Mouse (Mus musculus): ENCODE data around the gene Cit. TPM values are rescaled to one million over a fixed set of nuclear protein-coding genes. Genes with fewer than 3 reads are reported as not detected.

Gene Cit
- polyA plus RNA-seq, 1 experiment from 2014 or later: 21.1 TPM

DNA sequence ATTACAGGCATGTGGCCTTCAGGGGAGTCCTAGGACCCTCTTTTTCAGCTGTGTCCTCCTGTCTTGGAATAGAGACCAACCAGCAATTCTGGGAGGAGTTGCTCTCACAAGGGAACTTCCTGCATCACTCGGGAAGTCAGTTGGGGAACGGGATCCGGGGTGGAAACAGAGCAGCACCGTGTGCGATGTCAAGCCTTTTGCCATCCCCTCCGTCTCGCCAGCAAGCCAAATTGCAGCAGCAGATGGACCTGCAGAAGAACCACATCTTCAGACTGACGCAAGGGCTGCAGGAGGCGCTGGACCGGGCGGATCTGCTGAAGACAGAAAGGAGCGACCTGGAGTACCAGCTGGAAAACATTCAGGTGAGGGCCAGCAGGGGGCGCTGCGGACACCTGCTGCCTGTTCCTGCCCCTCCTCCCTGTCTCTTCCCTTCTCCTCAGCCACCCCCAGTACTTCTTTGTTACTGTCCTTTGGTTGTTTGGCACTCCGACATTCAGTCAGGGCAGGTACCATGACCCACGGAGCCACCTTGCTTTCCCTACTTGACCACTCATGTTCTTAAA lies 134.1 kb downstream of the Cit start:
- no peak for ATAC-seq
- Histone ChIP-seq H3K4me2 (replicated peaks) (no peak overlapping the region), H3K4me1 (replicated peaks) (0 out of 2 replicates have a peak, but pooled peaks cover 5% of the 10 kb centered on the region), H3K9ac (replicated peaks) (no peak overlapping the region), H3K36me3 (peaks cover 26% of the 10 kb centered on the region; the same call in 1 of the 2 replicates), H3K4me3 (replicated peaks) (no peak overlapping the region), H3K27ac (peak overlapping the region; percentile 7; the same call in 1 of the 2 replicates), H3K27me3 (no peaks in the 10 kb centered on the region), H3K9me3 (no peaks in the 10 kb centered on the region)
- 58% methylated on average over 16 of the region's 16 CpGs for WGBS

DNA sequence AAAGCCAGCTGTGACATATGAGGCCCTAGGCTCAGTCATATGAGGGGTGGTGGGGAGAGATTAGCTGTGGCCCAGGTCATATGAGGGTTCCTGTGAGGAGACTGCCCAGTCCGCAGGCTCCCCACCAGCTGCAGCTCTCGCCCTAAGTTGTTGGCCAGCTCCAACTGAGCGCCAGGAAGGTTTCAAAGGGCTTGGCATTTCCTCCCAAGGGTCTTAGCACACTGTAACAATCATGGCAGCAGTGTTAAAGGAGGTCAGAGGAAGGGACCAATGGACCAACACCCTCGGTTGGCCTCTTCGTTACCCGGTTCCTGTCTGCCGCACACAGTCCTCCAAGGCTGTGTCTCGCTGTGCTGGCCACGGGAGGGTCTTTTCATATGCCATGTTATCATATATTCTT lies 135.5 kb downstream of the Cit start:
- 0 out of 2 replicates have a peak, but pooled peaks cover 5% of the 10 kb centered on the region for H3K4me1 ChIP-seq (replicated peaks)
- WGBS: 88% methylated on average over 9 of the region's 9 CpGs
- no peak overlapping the region for H3K4me3 ChIP-seq (replicated peaks)
- ATAC-seq: no peak
- H3K36me3 ChIP-seq: peaks cover 27% of the 10 kb centered on the region
- H3K9ac ChIP-seq (replicated peaks): no peak overlapping the region
- no peak overlapping the region for H3K4me2 ChIP-seq (replicated peaks)
- H3K9me3 ChIP-seq: no peaks in the 10 kb centered on the region
- no peak overlapping the region for H3K27ac ChIP-seq
- no peaks in the 10 kb centered on the region for H3K27me3 ChIP-seq

- H3K27ac ChIP-seq: no peak overlapping the region
- WGBS: 80% methylated on average over 7 of the region's 7 CpGs
- H3K4me1 ChIP-seq (replicated peaks): 0 out of 2 replicates have a peak, but pooled peaks cover 5% of the 10 kb centered on the region
- no peak overlapping the region for H3K4me3 ChIP-seq (replicated peaks)
- H3K9ac ChIP-seq (replicated peaks): no peak overlapping the region
- peaks cover 41% of the 10 kb centered on the region for H3K36me3 ChIP-seq
- no peaks in the 10 kb centered on the region for H3K27me3 ChIP-seq
- no peaks in the 10 kb centered on the region for H3K9me3 ChIP-seq
- no peak for ATAC-seq
- no peak overlapping the region for H3K4me2 ChIP-seq (replicated peaks)
Measured at GRCm38 (mm10) chr5:115982671-115983373, 137.7 kb downstream of the Cit start.

DNA sequence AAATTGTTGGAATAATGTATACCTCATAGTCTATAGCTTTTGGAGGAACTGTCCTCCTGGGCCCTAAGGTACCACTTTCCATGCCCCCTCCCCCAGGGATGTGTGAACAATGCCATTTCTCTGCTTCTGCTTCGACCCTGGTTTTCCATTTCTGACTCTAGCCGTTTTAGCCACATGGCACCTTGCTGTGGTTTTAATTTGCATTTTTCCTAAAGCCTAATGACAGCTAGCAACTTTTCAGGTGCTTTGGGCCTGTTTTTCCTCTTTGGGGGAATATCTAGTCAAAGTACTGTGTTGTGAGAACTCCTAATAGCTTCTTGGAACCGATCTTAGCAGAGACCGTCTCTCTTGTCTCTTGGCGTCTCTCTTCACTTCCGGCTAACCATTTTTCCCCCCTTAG lies 139.3 kb downstream of the Cit start:
- Histone ChIP-seq H3K4me1 (replicated peaks) (no peaks in the 10 kb centered on the region), H3K9ac (replicated peaks) (no peak overlapping the region), H3K36me3 (peaks cover 56% of the 10 kb centered on the region), H3K4me3 (replicated peaks) (no peak overlapping the region), H3K27me3 (no peaks in the 10 kb centered on the region), H3K4me2 (replicated peaks) (no peak overlapping the region), H3K27ac (no peak overlapping the region), H3K9me3 (no peaks in the 10 kb centered on the region)
- 95% methylated on average over 6 of the region's 6 CpGs for WGBS
- no peak for ATAC-seq

- 98% methylated on average over 11 of the region's 11 CpGs for WGBS
Measured at GRCm38 (mm10) chr5:115985101-115985500, 140.0 kb downstream of the Cit start.

GRCm38 (mm10) chr5:115987284-115987683 lies 142.2 kb downstream of the Cit start:
- Histone ChIP-seq H3K27me3 (no peaks in the 10 kb centered on the region), H3K27ac (no peak overlapping the region; the same call in 1 of the 2 replicates), H3K9me3 (0 out of 2 replicates have a peak, but pooled peaks cover 4% of the 10 kb centered on the region), H3K36me3 (peaks cover 80% of the 10 kb centered on the region), H3K4me3 (replicated peaks) (no peak overlapping the region), H3K4me1 (replicated peaks) (no peaks in the 10 kb centered on the region), H3K9ac (replicated peaks) (no peak overlapping the region), H3K4me2 (replicated peaks) (no peak overlapping the region)
- WGBS: 93% methylated on average over 12 of the region's 12 CpGs
- ATAC-seq: no peak

More at GRCm38 (mm10) chr5:115985101-115985500, 140.0 kb downstream of the Cit start:
- Histone ChIP-seq H3K4me3 (replicated peaks) (no peak overlapping the region), H3K27me3 (no peaks in the 10 kb centered on the region), H3K4me1 (replicated peaks) (no peaks in the 10 kb centered on the region), H3K9ac (replicated peaks) (no peak overlapping the region), H3K27ac (no peak overlapping the region), H3K4me2 (replicated peaks) (no peak overlapping the region), H3K9me3 (no peaks in the 10 kb centered on the region), H3K36me3 (peaks cover 64% of the 10 kb centered on the region)
- no peak for ATAC-seq

DNA sequence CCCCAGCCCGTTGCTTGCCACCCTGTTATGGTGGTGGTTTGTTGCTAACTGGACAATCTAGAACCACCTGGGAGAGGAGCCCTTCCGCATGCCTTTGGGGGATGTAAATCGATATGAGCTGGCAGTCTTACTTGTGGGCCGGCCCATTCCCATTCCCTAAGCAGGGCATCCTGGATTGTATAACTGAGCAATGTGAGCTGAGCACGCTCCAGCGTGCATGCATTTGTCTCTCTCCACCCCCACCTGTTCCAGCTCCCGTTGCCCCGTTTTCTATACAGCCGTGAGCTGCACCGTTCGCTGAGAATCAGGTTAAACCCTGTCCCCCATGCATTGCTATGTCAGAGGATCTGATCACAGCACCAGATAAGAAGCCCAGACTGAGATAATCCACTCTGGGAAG lies 146.6 kb downstream of the Cit start:
- H3K36me3 ChIP-seq: peaks cover 78% of the 10 kb centered on the region
- H3K4me2 ChIP-seq (replicated peaks): no peak overlapping the region
- H3K27me3 ChIP-seq: no peaks in the 10 kb centered on the region
- no peak overlapping the region for H3K4me3 ChIP-seq (replicated peaks)
- H3K9me3 ChIP-seq: 0 out of 2 replicates have a peak, but pooled peaks cover 4% of the 10 kb centered on the region
- no peaks in the 10 kb centered on the region for H3K4me1 ChIP-seq (replicated peaks)
- 97% methylated on average over 11 of the region's 11 CpGs for WGBS
- H3K27ac ChIP-seq: no peak overlapping the region
- H3K9ac ChIP-seq (replicated peaks): no peak overlapping the region
- ATAC-seq: no peak

DNA sequence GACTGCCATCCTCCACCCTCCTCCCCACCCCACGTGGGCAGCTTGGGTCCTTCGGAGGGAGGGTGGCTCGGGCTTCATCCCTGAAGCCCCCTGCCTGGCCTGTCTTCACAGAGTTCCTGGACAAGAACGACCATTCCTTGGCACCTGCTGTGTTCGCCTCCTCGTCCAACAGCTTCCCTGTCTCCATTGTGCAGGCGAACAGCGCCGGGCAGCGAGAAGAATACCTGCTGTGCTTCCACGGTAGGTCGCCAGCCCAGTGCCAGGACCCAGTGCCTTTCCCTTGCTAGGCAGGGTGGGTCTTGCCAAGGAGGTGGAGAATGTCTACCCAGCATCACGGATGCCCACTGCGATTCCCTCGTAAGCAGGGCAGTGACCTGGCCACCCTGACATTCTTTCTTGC lies 149.0 kb downstream of the Cit start:
- Histone ChIP-seq H3K9me3 (0 out of 2 replicates have a peak, but pooled peaks cover 4% of the 10 kb centered on the region), H3K4me1 (replicated peaks) (no peaks in the 10 kb centered on the region), H3K36me3 (peaks cover 60% of the 10 kb centered on the region), H3K4me2 (replicated peaks) (no peak overlapping the region), H3K27ac (no peak overlapping the region), H3K4me3 (replicated peaks) (no peak overlapping the region), H3K27me3 (no peaks in the 10 kb centered on the region), H3K9ac (replicated peaks) (no peak overlapping the region)
- WGBS: 86% methylated on average over 15 of the region's 15 CpGs
- ATAC-seq: no peak

- H3K4me2 ChIP-seq (replicated peaks): no peak overlapping the region
- H3K4me1 ChIP-seq (replicated peaks): no peaks in the 10 kb centered on the region
- H3K4me3 ChIP-seq (replicated peaks): no peak overlapping the region
- H3K27me3 ChIP-seq: no peaks in the 10 kb centered on the region
- 81% methylated on average over 13 of the region's 13 CpGs for WGBS
- H3K27ac ChIP-seq: no peak overlapping the region
- no peak for ATAC-seq
- peaks cover 37% of the 10 kb centered on the region for H3K36me3 ChIP-seq
- no peak overlapping the region for H3K9ac ChIP-seq (replicated peaks)
- no peaks in the 10 kb centered on the region for H3K9me3 ChIP-seq
Measured at GRCm38 (mm10) chr5:115997376-115997775, 152.3 kb downstream of the Cit start.

GRCm38 (mm10) chr5:116003154-116003553 lies 158.1 kb downstream of the Cit start:
- H3K4me2 ChIP-seq (replicated peaks): no peak overlapping the region
- no peaks in the 10 kb centered on the region for H3K4me1 ChIP-seq (replicated peaks)
- H3K4me3 ChIP-seq (replicated peaks): no peak overlapping the region
- H3K27ac ChIP-seq: no peak overlapping the region
- H3K9ac ChIP-seq (replicated peaks): no peak overlapping the region
- 0 out of 2 replicates have a peak, but pooled peaks cover 9% of the 10 kb centered on the region for H3K36me3 ChIP-seq
- H3K27me3 ChIP-seq: no peaks in the 10 kb centered on the region
- 86% methylated on average over 8 of the region's 8 CpGs for WGBS
- no peaks in the 10 kb centered on the region for H3K9me3 ChIP-seq
- no peak for ATAC-seq

GRCm38 (mm10) chr5:116003825-116004224 lies 158.7 kb downstream of the Cit start:
- Histone ChIP-seq H3K9me3 (no peaks in the 10 kb centered on the region), H3K4me2 (replicated peaks) (no peak overlapping the region)

GRCm38 (mm10) chr5:116004271-116004670 lies 159.2 kb downstream of the Cit start:
- H3K4me3 ChIP-seq (replicated peaks): no peak overlapping the region
- ATAC-seq: no peak
- H3K27me3 ChIP-seq: no peaks in the 10 kb centered on the region
- WGBS: 88% methylated on average over 10 of the region's 10 CpGs
- H3K4me2 ChIP-seq (replicated peaks): no peak overlapping the region
- no peak overlapping the region for H3K27ac ChIP-seq
- no peaks in the 10 kb centered on the region for H3K4me1 ChIP-seq (replicated peaks)
- 0 out of 2 replicates have a peak, but pooled peaks cover 9% of the 10 kb centered on the region for H3K36me3 ChIP-seq
- H3K9me3 ChIP-seq: no peaks in the 10 kb centered on the region
- H3K9ac ChIP-seq (replicated peaks): no peak overlapping the region

More at GRCm38 (mm10) chr5:116003825-116004224, 158.7 kb downstream of the Cit start:
- no peak for ATAC-seq
- Histone ChIP-seq H3K4me1 (replicated peaks) (no peaks in the 10 kb centered on the region), H3K27me3 (no peaks in the 10 kb centered on the region), H3K9ac (replicated peaks) (no peak overlapping the region), H3K36me3 (0 out of 2 replicates have a peak, but pooled peaks cover 9% of the 10 kb centered on the region), H3K27ac (no peak overlapping the region), H3K4me3 (replicated peaks) (no peak overlapping the region)
- WGBS: 37% methylated on average over 13 of the region's 13 CpGs

All from midbrain, embryonic 13.5 days (tissue).